Mouse (Mus musculus) lung, adult 2 months (tissue): ENCODE results near the gene Trim12a.

Experiments used
- CTCF ChIP-seq: fragments of 200-500 bp; IDR thresholded peaks from 2 replicates; pipeline ENCODE4 v1.5.1; 2011; ENCODE audit warnings: mild to moderate bottlenecking, low read length, control low read depth; ENCODE audit not compliant: insufficient read depth
- POLR2A ChIP-seq: fragments of 200-500 bp; IDR thresholded peaks from 2 replicates; pipeline ENCODE4 v1.6.1; 2011; ENCODE audit warnings: low read depth, mild to moderate bottlenecking, control low read depth, low read length, borderline replicate concordance; ENCODE audit errors: extremely low read depth

DNA sequence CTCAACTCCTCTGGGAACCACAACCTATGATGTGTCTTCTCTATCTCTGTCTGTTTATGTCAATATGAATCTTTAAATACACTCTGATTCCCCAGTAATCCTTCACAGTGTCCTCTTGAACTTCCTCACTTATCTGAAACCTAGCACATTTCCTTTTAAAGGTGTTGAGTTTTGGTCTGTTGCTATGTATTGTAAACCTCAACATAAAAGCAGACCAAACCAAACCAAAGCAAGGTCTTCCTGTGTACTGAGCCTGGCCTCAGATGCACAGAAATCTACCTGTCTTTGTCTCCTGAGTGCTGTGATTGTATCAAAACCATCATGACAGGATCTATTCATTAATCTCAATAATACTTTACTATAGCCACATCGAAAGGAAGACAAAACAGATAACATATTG lies 24.6 kb downstream of the Trim12a start:
- TF ChIP-seq CTCF = no peak
- TF ChIP-seq POLR2A = no peak
